Mouse (Mus musculus) lung, postnatal 0 days (tissue): Measurements from ENCODE around the gene Dhdh.

Experiments
- CTCF ChIP-seq: IDR thresholded peaks from 2 replicates; pipeline ENCODE4 v1.5.1; 2016; ENCODE audit warnings: antibody characterized with exemption, mild to moderate bottlenecking
- EP300 ChIP-seq: IDR thresholded peaks from 2 replicates; pipeline ENCODE4 v1.6.1; 2016; ENCODE audit warnings: antibody characterized with exemption, mild to moderate bottlenecking, control low read depth

DNA sequence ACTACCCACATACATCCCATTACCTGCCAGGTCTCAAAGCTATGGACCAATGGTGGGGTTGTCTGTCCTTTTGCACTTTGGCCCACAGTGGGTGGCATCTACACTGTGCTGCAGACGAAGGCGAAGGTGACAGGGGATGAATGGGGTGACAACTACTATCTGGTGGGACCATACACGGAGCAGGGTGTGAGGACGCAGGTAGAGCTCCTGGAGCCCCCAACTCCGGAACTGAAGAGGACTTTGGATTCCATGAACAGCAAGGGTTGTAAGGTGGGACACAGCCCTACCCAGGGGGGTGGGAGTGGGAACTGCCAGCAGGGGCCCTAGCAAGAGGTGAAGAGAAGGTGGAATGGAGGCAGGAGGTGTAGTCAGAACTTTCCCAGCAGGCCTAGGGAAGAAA lies 52.2 kb downstream of the Dhdh start:
- TF ChIP-seq CTCF (no peak), EP300 (no peak)
